11 mouse cellular contexts compared by ENCODE assay signal in genomic region chr6:52170166-52170897, GRCm38 (mm10). TPM values are rescaled to one million over a fixed set of nuclear protein-coding genes. Genes with fewer than 3 reads are reported as not detected.
DNase-seq lines count a peak whose midpoint lies in the region; ATAC-seq and TF ChIP-seq lines count a peak whose summit lies in the region.
"Had no signal": no experiment of that assay in that cellular context is flagged by ENCODE, and none has a peak within 500 bp of the region (broad histone marks: within the 10 kb centered on the region; RNA-seq: fewer than 3 reads in every experiment).

No protein-coding gene starts in this region.

- no peak for ATAC-seq in heart, embryonic 15.5 days (replicated peaks; ENCODE audit: insufficient number of reproducible peaks, insufficient read depth, low FRiP score, low read depth)
- ATAC-seq in neural tube, embryonic 14.5 days (ENCODE audit: low read depth) = no peak

- TF ChIP-seq POLR2A in embryonic fibroblast, embryonic 13.5 days (IDR thresholded peaks at IDR 0.05; ENCODE audit: low read depth, low read length) = no peak

- peak overlapping the region; percentile 37 for H3K27ac ChIP-seq in heart, embryonic 15.5 days
- H3K27ac ChIP-seq in embryonic fibroblast, embryonic 13.5 days (ENCODE audit: insufficient read depth, low read length) = peak overlapping the region; percentile 66
- peak overlapping the region; percentile 93 for H3K27ac ChIP-seq in neural tube, embryonic 14.5 days (ENCODE audit: low read depth, low read length)
- H3K27ac ChIP-seq: macrophage had no signal

- no peak for DNase-seq in heart, postnatal 10 days
- peak; percentile 74 for DNase-seq in kidney, postnatal 10 days
- no peak for DNase-seq in right cerebral cortex, adult 2 months (ENCODE audit: low spot score in 2 of 2)
- no peak for DNase-seq in layer of hippocampus, adult 9-10 months (ENCODE audit: low spot score)
- DNase-seq in left cerebral cortex, adult 9 months (ENCODE audit: low spot score in 2 of 2) = no peak
- DNase-seq: cerebellum, adult 8-10 months had no signal

- H3K9ac ChIP-seq in heart, embryonic 15.5 days = peak overlapping the region; percentile 10; the same call in 1 of the 2 replicates
- H3K9ac ChIP-seq in neural tube, embryonic 14.5 days (replicated peaks; ENCODE audit: low read depth, low read length) = peak overlapping the region; percentile 33

- peaks cover 21% of the 10 kb centered on the region for H3K4me1 ChIP-seq in heart, embryonic 15.5 days (replicated peaks)
- peaks cover 8% of the 10 kb centered on the region for H3K4me1 ChIP-seq in embryonic fibroblast, embryonic 13.5 days (ENCODE audit: control insufficient read depth, insufficient read depth, low read length)
- peaks cover 85% of the 10 kb centered on the region for H3K4me1 ChIP-seq in neural tube, embryonic 14.5 days (ENCODE audit: control insufficient read depth, insufficient read depth, low read length)

- no peaks in the 10 kb centered on the region for H3K36me3 ChIP-seq in heart, embryonic 15.5 days
- H3K36me3 ChIP-seq in neural tube, embryonic 14.5 days (ENCODE audit: control insufficient read depth, insufficient read depth, low read length) = peaks cover 7% of the 10 kb centered on the region; the same call in 1 of the 2 replicates
- H3K36me3 ChIP-seq: G1E had no signal

- no peak for TF ChIP-seq CTCF in embryonic fibroblast, embryonic 13.5 days (IDR thresholded peaks at IDR 0.05; ENCODE audit: borderline replicate concordance, insufficient read depth, low read length)

- WGBS in heart, embryonic 15.5 days = 6% methylated on average over 40 of the region's 40 CpGs
- 6% methylated on average over 40 of the region's 40 CpGs for WGBS in neural tube, embryonic 14.5 days

- H3K9me3 ChIP-seq in heart, embryonic 15.5 days (replicated peaks) = no peaks in the 10 kb centered on the region
- H3K9me3 ChIP-seq in neural tube, embryonic 14.5 days (ENCODE audit: control insufficient read depth, low read length) = no peaks in the 10 kb centered on the region
- H3K9me3 ChIP-seq: G1E had no signal

- H3K4me3 ChIP-seq in heart, embryonic 15.5 days = peak overlapping the region; percentile 10
- H3K4me3 ChIP-seq in embryonic fibroblast, embryonic 13.5 days (ENCODE audit: insufficient read depth, low read length) = no peak overlapping the region
- no peak overlapping the region; the same call in 1 of the 2 replicates for H3K4me3 ChIP-seq in neural tube, embryonic 14.5 days (ENCODE audit: low read depth, low read length)

- peaks cover 96% of the 10 kb centered on the region for H3K27me3 ChIP-seq in heart, embryonic 15.5 days
- H3K27me3 ChIP-seq in neural tube, embryonic 14.5 days (ENCODE audit: control insufficient read depth, insufficient read depth, low read length) = no peaks in the 10 kb centered on the region

- peak overlapping the region; percentile 45 for H3K4me2 ChIP-seq in heart, embryonic 15.5 days
- peak overlapping the region; percentile 65 for H3K4me2 ChIP-seq in neural tube, embryonic 14.5 days (ENCODE audit: low read depth, low read length)

- intact Hi-C loops in heart, postnatal 10 days (cut with DNase I) = no loop called here

RNA-seq across cellular contexts. Expression of gene Hoxa2, which starts 5.7 kb away (rescaled TPM):
- polyA plus RNA-seq in heart, embryonic 15.5 days (2015; fragmentation: Nextera tagmentation; extraction: Ambion mirVana) = 1.2 and 3.1 TPM in 2 replicates
- total RNA-seq in heart, postnatal 10 days (2021) = 1 to 10 TPM in 1 of 2 experiments, under 1 TPM in 1; 0.98 to 1.0 TPM
- polyA plus RNA-seq in embryonic fibroblast, embryonic 13.5 days (2011; ENCODE audit: insufficient read length, low read depth, missing spikeins) = 4.3 and 4.8 TPM in 2 replicates
- polyA plus RNA-seq in neural tube, embryonic 14.5 days (2014; fragmentation: Nextera tagmentation; extraction: Ambion mirVana) = 7.0 and 8.8 TPM in 2 replicates
- total RNA-seq: G1E had no signal
- polyA plus RNA-seq: G1E, macrophage had no signal

RNA-seq across cellular contexts. Expression of gene 5730596B20Rik, which starts 7.0 kb away (rescaled TPM):
- 0.33 and 0.68 TPM in 2 replicates for polyA plus RNA-seq in heart, embryonic 15.5 days (2015; fragmentation: Nextera tagmentation; extraction: Ambion mirVana)
- total RNA-seq in heart, postnatal 10 days (2021) = under 1 TPM; 0.10 to 0.17 TPM
- 0.23 TPM in 1 of 2 replicates, not detected in the other for polyA plus RNA-seq in embryonic fibroblast, embryonic 13.5 days (2011; ENCODE audit: insufficient read length, low read depth, missing spikeins)
- polyA plus RNA-seq in neural tube, embryonic 14.5 days (2014; fragmentation: Nextera tagmentation; extraction: Ambion mirVana) = 1.8 and 2.2 TPM in 2 replicates
- polyA plus RNA-seq: G1E, macrophage had no signal

RNA-seq across cellular contexts. Expression of gene Hoxa1, which starts 12.2 kb away (rescaled TPM):
- 0.59 and 1.1 TPM in 2 replicates for polyA plus RNA-seq in heart, embryonic 15.5 days (2015; fragmentation: Nextera tagmentation; extraction: Ambion mirVana)
- total RNA-seq in heart, postnatal 10 days (2021) = under 1 TPM; 0.22 to 0.30 TPM
- 2.4 and 3.0 TPM in 2 replicates for polyA plus RNA-seq in embryonic fibroblast, embryonic 13.5 days (2011; ENCODE audit: insufficient read length, low read depth, missing spikeins)
- 0.76 and 0.92 TPM in 2 replicates for polyA plus RNA-seq in neural tube, embryonic 14.5 days (2014; fragmentation: Nextera tagmentation; extraction: Ambion mirVana)
- polyA plus RNA-seq: G1E had no signal

RNA-seq across cellular contexts. Expression of gene Hoxa4, which starts 21.2 kb away (rescaled TPM):
- polyA plus RNA-seq in heart, embryonic 15.5 days (2015; fragmentation: Nextera tagmentation; extraction: Ambion mirVana) = 0.43 and 0.77 TPM in 2 replicates
- total RNA-seq in heart, postnatal 10 days (2021) = 1 to 10 TPM in 1 of 2 experiments, under 1 TPM in 1; 0.69 to 1.3 TPM
- 3.0 and 4.2 TPM in 2 replicates for polyA plus RNA-seq in embryonic fibroblast, embryonic 13.5 days (2011; ENCODE audit: insufficient read length, low read depth, missing spikeins)
- polyA plus RNA-seq in neural tube, embryonic 14.5 days (2014; fragmentation: Nextera tagmentation; extraction: Ambion mirVana) = 1.6 and 2.7 TPM in 2 replicates
- total RNA-seq: G1E had no signal
- polyA plus RNA-seq: G1E had no signal

RNA-seq across cellular contexts. Expression of gene Hoxa5, which starts 34.1 kb away (rescaled TPM):
- 2.3 and 6.3 TPM in 2 replicates for polyA plus RNA-seq in heart, embryonic 15.5 days (2015; fragmentation: Nextera tagmentation; extraction: Ambion mirVana)
- total RNA-seq in heart, postnatal 10 days (2021) = 1 to 10 TPM; 1.2 to 1.6 TPM
- 11.9 and 18.6 TPM in 2 replicates for polyA plus RNA-seq in embryonic fibroblast, embryonic 13.5 days (2011; ENCODE audit: insufficient read length, low read depth, missing spikeins)
- polyA plus RNA-seq in neural tube, embryonic 14.5 days (2014; fragmentation: Nextera tagmentation; extraction: Ambion mirVana) = 20.9 and 30.6 TPM in 2 replicates
- polyA plus RNA-seq: G1E had no signal

Comparison
In these comparisons a context has a peak if more than half of its experiments do, and no peak if none do; other contexts are left out.
1. H3K27ac ChIP-seq: peak in every context shown above with its lines; median percentile 93 in neural tube, embryonic 14.5 days; 66 in embryonic fibroblast, embryonic 13.5 days; 37 in heart, embryonic 15.5 days.